Mouse (Mus musculus) bone marrow, adult 2 months (tissue): ENCODE results near the gene Nbas.

Experiments
- CTCF ChIP-seq: fragments of 200-500 bp; IDR thresholded peaks from 2 replicates; pipeline ENCODE4 v1.5.1; 2011; ENCODE audit warnings: low read length, control low read depth; ENCODE audit not compliant: control insufficient read depth, insufficient read depth
- POLR2A ChIP-seq: fragments of 200-500 bp; IDR thresholded peaks from 2 replicates; pipeline ENCODE4 v1.6.1; 2011; ENCODE audit warnings: low read depth, mild to moderate bottlenecking, control low read depth, low read length, borderline replicate concordance; ENCODE audit not compliant: control insufficient read depth

DNA sequence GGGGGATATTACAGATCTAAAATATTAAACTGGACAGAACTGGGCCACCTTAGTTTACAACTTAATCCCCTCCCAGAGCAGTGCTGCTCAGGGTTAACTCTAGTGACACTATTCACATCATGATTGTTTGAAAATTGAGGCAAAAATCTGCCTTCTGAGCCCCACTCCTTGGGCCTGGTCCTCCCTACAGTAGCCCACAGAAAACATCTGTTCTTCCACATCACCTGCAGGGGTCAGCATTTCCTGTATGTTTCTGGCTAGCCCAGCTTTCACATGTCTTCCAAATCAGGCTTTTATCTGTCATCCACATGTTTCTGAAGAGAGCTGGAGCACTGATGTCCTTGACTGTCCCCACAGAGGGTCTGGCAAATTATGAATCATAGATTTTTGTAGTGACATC is 333.5 kb downstream of the Nbas start:
- no peak for TF ChIP-seq CTCF
- TF ChIP-seq POLR2A: no peak
